Mouse (Mus musculus) limb, embryonic 14.5 days (tissue): ENCODE data around the gene Phldb3. TPM values are rescaled to one million over a fixed set of nuclear protein-coding genes. Genes with fewer than 3 reads are reported as not detected.

Experiments used
- ATAC-seq: fragments of 200-750 bp; cut with Nextera tagmentation; 2 replicates; pipeline ENCODE4 v1.8.0; 2017; ENCODE audit warnings: low read depth, moderate number of reproducible peaks, moderate TSS enrichment; ENCODE audit not compliant: low FRiP score
- DNase-seq: peaks from one replicate; pipeline ENCODE4 v3.0.0-alpha.2; 2015; ENCODE audit warnings: low spot score
- H3K27ac ChIP-seq: fragments of 300-500 bp; sonication (generic); replicated peaks from 2 replicates; pipeline ENCODE4 v1.5.1; 2014; ENCODE audit warnings: low read depth, mild to moderate bottlenecking, low read length, moderate library complexity, mixed read lengths
- H3K27me3 ChIP-seq: fragments of 300-500 bp; sonication (generic); 2 replicates; pipeline ENCODE4 v1.6.1; 2014; ENCODE audit warnings: low read length, mixed read lengths; ENCODE audit not compliant: control insufficient read depth, insufficient read depth
- H3K36me3 ChIP-seq: fragments of 300-500 bp; sonication (generic); 2 replicates; pipeline ENCODE4 v1.6.1; 2014; ENCODE audit warnings: mild to moderate bottlenecking, low read length, moderate library complexity, mixed read lengths; ENCODE audit not compliant: control insufficient read depth, insufficient read depth
- H3K4me1 ChIP-seq: fragments of 300-500 bp; sonication (generic); 2 replicates; pipeline ENCODE4 v1.6.1; 2014; ENCODE audit warnings: antibody characterized with exemption, low read length, mixed read lengths; ENCODE audit not compliant: control insufficient read depth, insufficient read depth
- H3K4me2 ChIP-seq: fragments of 300-500 bp; sonication (generic); replicated peaks from 2 replicates; pipeline ENCODE4 v1.6.1; 2014; ENCODE audit warnings: low read depth, mild to moderate bottlenecking, low read length, moderate library complexity; ENCODE audit not compliant: severe bottlenecking
- H3K4me3 ChIP-seq: fragments of 300-500 bp; sonication (generic); replicated peaks from 2 replicates; pipeline ENCODE4 v1.5.1; 2014; ENCODE audit warnings: low read length
- H3K9ac ChIP-seq: fragments of 300-500 bp; sonication (generic); 2 replicates; pipeline ENCODE4 v1.6.1; 2014; ENCODE audit warnings: mild to moderate bottlenecking, low read depth, low read length, moderate library complexity; ENCODE audit not compliant: severe bottlenecking
- H3K9me3 ChIP-seq: fragments of 300-500 bp; sonication (generic); 2 replicates; pipeline ENCODE4 v1.6.1; 2016; ENCODE audit warnings: low read length; ENCODE audit not compliant: control insufficient read depth
- POLR2A ChIP-seq: fragments of 200-500 bp; IDR thresholded peaks from 2 replicates; pipeline ENCODE4 v1.8.0; 2012; ENCODE audit warnings: inconsistent platforms, mild to moderate bottlenecking, moderate library complexity, borderline replicate concordance; ENCODE audit not compliant: insufficient read depth, insufficient read length; ENCODE audit errors: extremely low read depth
- WGBS: fragments of 180-500 bp; shearing (Covaris S2); extraction: QIAGEN DNeasy Blood & Tissue Kit; methylation state at CpG from one replicate; pipeline ENCODE4 v1.1.7; 2014; 5-methylcytosine and 5-hydroxymethylcytosine counted together
- polyA plus RNA-seq, 2 experiments: library from polyadenylated mRNA; depleted of rRNA in 1 of 2; stranded (reverse) in 1 of 2; unstranded in 1 of 2; fragments of >200 nt; fragmentation: Nextera tagmentation in 1 of 2; extraction: Ambion mirVana in 1 of 2; gene quantifications; 2 replicates each; pipeline versions ENCODE4 v1.2.1 to v1.2.3; 2012 to 2014

Gene Phldb3
- polyA plus RNA-seq, 2 experiments: 1.2 to 5.5 TPM

GRCm38 (mm10) chr7:24676575-24676974, 66.0 kb downstream of the Phldb3 start, which contains the start of gene Tex101:
Tex101 (minus strand) TSS chr7:24676675.
- 83% methylated on average over 9 of the region's 9 CpGs for whole genome bisulfite sequencing
- H3K36me3 ChIP-seq: no peaks in the 10 kb centered on the region
- no peak within 1 kb of the TSS for H3K9ac ChIP-seq
- no peak within 1 kb of the TSS for H3K27ac ChIP-seq
- H3K9me3 ChIP-seq: no peaks in the 10 kb centered on the region
- no peaks in the 10 kb centered on the region for H3K27me3 ChIP-seq
- no peak for ATAC-seq
- H3K4me2 ChIP-seq: no peak within 1 kb of the TSS
- TF ChIP-seq POLR2A: no peak
- no peak for DNase-seq
- H3K4me1 ChIP-seq: no peaks in the 10 kb centered on the region
- H3K4me3 ChIP-seq: no peak within 1 kb of the TSS

Other genes with a start within 250 kb of the Phldb3 start
- 2.4 and 3.3 TPM in 2 replicates for gene Kcnn4, start 240.5 kb upstream of the Phldb3 start, polyA plus RNA-seq (2012; rRNA removed)
- 1.8 and 2.4 TPM in 2 replicates for gene Kcnn4, start 240.5 kb upstream of the Phldb3 start, polyA plus RNA-seq (2014; fragmentation: Nextera tagmentation; extraction: Ambion mirVana)
- 44.3 and 53.4 TPM in 2 replicates for gene Smg9, start 211.1 kb upstream of the Phldb3 start, polyA plus RNA-seq (2012; rRNA removed)
- gene Smg9, start 211.1 kb upstream of the Phldb3 start, polyA plus RNA-seq (2014; fragmentation: Nextera tagmentation; extraction: Ambion mirVana): 21.0 and 23.2 TPM in 2 replicates
- gene Irgc1, start 158.5 kb upstream of the Phldb3 start, polyA plus RNA-seq (2012; rRNA removed): 0.06 TPM in 1 of 2 replicates, not detected in the other
- not detected in 2 replicates for gene Irgc1, start 158.5 kb upstream of the Phldb3 start, polyA plus RNA-seq (2014; fragmentation: Nextera tagmentation; extraction: Ambion mirVana)
- gene Plaur, start 148.3 kb upstream of the Phldb3 start, polyA plus RNA-seq (2012; rRNA removed): 8.3 and 8.4 TPM in 2 replicates
- gene Plaur, start 148.3 kb upstream of the Phldb3 start, polyA plus RNA-seq (2014; fragmentation: Nextera tagmentation; extraction: Ambion mirVana): 3.9 and 7.5 TPM in 2 replicates
- gene Cadm4, start 128.7 kb upstream of the Phldb3 start, polyA plus RNA-seq (2012; rRNA removed): 19.5 and 21.1 TPM in 2 replicates
- gene Cadm4, start 128.7 kb upstream of the Phldb3 start, polyA plus RNA-seq (2014; fragmentation: Nextera tagmentation; extraction: Ambion mirVana): 1.7 and 2.1 TPM in 2 replicates
- gene Zfp428, start 103.8 kb upstream of the Phldb3 start, polyA plus RNA-seq (2012; rRNA removed): 67.8 and 77.5 TPM in 2 replicates
- 29.6 and 33.3 TPM in 2 replicates for gene Zfp428, start 103.8 kb upstream of the Phldb3 start, polyA plus RNA-seq (2014; fragmentation: Nextera tagmentation; extraction: Ambion mirVana)
- not detected in 2 replicates for gene AC161166.1, start 98.3 kb upstream of the Phldb3 start, polyA plus RNA-seq (2012; rRNA removed)
- gene AC161166.1, start 98.3 kb upstream of the Phldb3 start, polyA plus RNA-seq (2014; fragmentation: Nextera tagmentation; extraction: Ambion mirVana): 0.19 TPM in 1 of 2 replicates, not detected in the other
- gene Irgq, start 80.1 kb upstream of the Phldb3 start, polyA plus RNA-seq (2012; rRNA removed): 16.3 and 21.9 TPM in 2 replicates
- gene Irgq, start 80.1 kb upstream of the Phldb3 start, polyA plus RNA-seq (2014; fragmentation: Nextera tagmentation; extraction: Ambion mirVana): 10.7 TPM in 2 replicates
- 0.35 and 0.51 TPM in 2 replicates for gene Pinlyp, start 64.6 kb upstream of the Phldb3 start, polyA plus RNA-seq (2012; rRNA removed)
- gene Pinlyp, start 64.6 kb upstream of the Phldb3 start, polyA plus RNA-seq (2014; fragmentation: Nextera tagmentation; extraction: Ambion mirVana): 1.7 and 2.0 TPM in 2 replicates
- gene Xrcc1, start 64.5 kb upstream of the Phldb3 start, polyA plus RNA-seq (2012; rRNA removed): 133 and 155 TPM in 2 replicates
- gene Xrcc1, start 64.5 kb upstream of the Phldb3 start, polyA plus RNA-seq (2014; fragmentation: Nextera tagmentation; extraction: Ambion mirVana): 103 and 106 TPM in 2 replicates
- gene Ethe1, start 23.2 kb upstream of the Phldb3 start, polyA plus RNA-seq (2012; rRNA removed): 19.9 and 21.9 TPM in 2 replicates
- 30.7 and 31.5 TPM in 2 replicates for gene Ethe1, start 23.2 kb upstream of the Phldb3 start, polyA plus RNA-seq (2014; fragmentation: Nextera tagmentation; extraction: Ambion mirVana)
- gene Zfp575, start 23.1 kb upstream of the Phldb3 start, polyA plus RNA-seq (2012; rRNA removed): 4.5 and 7.6 TPM in 2 replicates
- gene Zfp575, start 23.1 kb upstream of the Phldb3 start, polyA plus RNA-seq (2014; fragmentation: Nextera tagmentation; extraction: Ambion mirVana): 5.0 TPM in 2 replicates
- gene Lypd3, start 25.8 kb downstream of the Phldb3 start, polyA plus RNA-seq (2012; rRNA removed): 24.8 and 30.4 TPM in 2 replicates
- 38.8 and 50.7 TPM in 2 replicates for gene Lypd3, start 25.8 kb downstream of the Phldb3 start, polyA plus RNA-seq (2014; fragmentation: Nextera tagmentation; extraction: Ambion mirVana)
- not detected in 2 replicates for gene Tex101, start 65.9 kb downstream of the Phldb3 start, polyA plus RNA-seq (2012; rRNA removed)
- gene Tex101, start 65.9 kb downstream of the Phldb3 start, polyA plus RNA-seq (2014; fragmentation: Nextera tagmentation; extraction: Ambion mirVana): not detected in 2 replicates
- not detected in 2 replicates for gene BC049730, start 98.5 kb downstream of the Phldb3 start, polyA plus RNA-seq (2012; rRNA removed)
- gene BC049730, start 98.5 kb downstream of the Phldb3 start, polyA plus RNA-seq (2014; fragmentation: Nextera tagmentation; extraction: Ambion mirVana): not detected in 2 replicates
- gene Gm4763, start 116.1 kb downstream of the Phldb3 start, polyA plus RNA-seq (2012; rRNA removed): not detected in 2 replicates
- gene Gm4763, start 116.1 kb downstream of the Phldb3 start, polyA plus RNA-seq (2014; fragmentation: Nextera tagmentation; extraction: Ambion mirVana): not detected in 2 replicates
- gene Cd177, start 149.5 kb downstream of the Phldb3 start, polyA plus RNA-seq (2012; rRNA removed): 0.05 and 0.27 TPM in 2 replicates
- gene Cd177, start 149.5 kb downstream of the Phldb3 start, polyA plus RNA-seq (2014; fragmentation: Nextera tagmentation; extraction: Ambion mirVana): 0.22 and 0.30 TPM in 2 replicates
- gene Ceacam10, start 166.4 kb downstream of the Phldb3 start, polyA plus RNA-seq (2012; rRNA removed): 0.22 TPM in 1 of 2 replicates, not detected in the other
- not detected in 2 replicates for gene Ceacam10, start 166.4 kb downstream of the Phldb3 start, polyA plus RNA-seq (2014; fragmentation: Nextera tagmentation; extraction: Ambion mirVana)